Mouse (Mus musculus): ENCODE data around the gene Cst11. TPM values are rescaled to one million over a fixed set of nuclear protein-coding genes. Genes with fewer than 3 reads are reported as not detected.

Gene Cst11
- not detected for polyA plus RNA-seq (2015; fragmentation: Illumina TruSeq; extraction: RNeasy Lipid Tissue Mini Kit (QIAGEN cat#74804); ENCODE audit: insufficient read depth, low replicate concordance)

GRCm38 (mm10) chr2:148771397-148771796 lies at the start of gene Cst11:
TSS of gene Cst11 (minus strand) at chr2:148771497.

GRCm38 (mm10) chr2:148819909-148820308 lies 48.6 kb upstream of the Cst11 start, which contains the start of gene Cst13:
TSS of gene Cst13 (plus strand) at chr2:148820081.

GRCm38 (mm10) chr2:148798485-148798884 lies 27.2 kb upstream of the Cst11 start, which contains the start of gene Cst8:
TSS of gene Cst8 (plus strand) at chr2:148798785.

GRCm38 (mm10) chr2:148789142-148789541 lies 17.8 kb upstream of the Cst11 start, which contains the start of gene Cst12:
TSS of gene Cst12 (plus strand) at chr2:148789361.

GRCm38 (mm10) chr2:148781709-148782108 lies 10.4 kb upstream of the Cst11 start, which contains the start of gene 8030411F24Rik:
TSS of gene 8030411F24Rik (plus strand) at chr2:148782009.

GRCm38 (mm10) chr2:148750058-148750457 lies 21.2 kb downstream of the Cst11 start, which contains the start of gene Cstl1:
TSS of gene Cstl1 (plus strand) at chr2:148750358.

GRCm38 (mm10) chr2:148732327-148733000 lies 38.8 kb downstream of the Cst11 start, which contains the start of gene Napb:
TSS of gene Napb (minus strand) at chr2:148732467.

Other genes starting within 250 kb of the Cst11 start
- gene Nxt1, start 98.9 kb downstream of the Cst11 start, polyA plus RNA-seq (2015; fragmentation: Illumina TruSeq; extraction: RNeasy Lipid Tissue Mini Kit (QIAGEN cat#74804); ENCODE audit: insufficient read depth, low replicate concordance): 25.6 TPM
- 17.3 TPM for gene Gzf1, start 90.5 kb downstream of the Cst11 start, polyA plus RNA-seq (2015; fragmentation: Illumina TruSeq; extraction: RNeasy Lipid Tissue Mini Kit (QIAGEN cat#74804); ENCODE audit: insufficient read depth, low replicate concordance)
- gene Napb, start 39.0 kb downstream of the Cst11 start, polyA plus RNA-seq (2015; fragmentation: Illumina TruSeq; extraction: RNeasy Lipid Tissue Mini Kit (QIAGEN cat#74804); ENCODE audit: insufficient read depth, low replicate concordance): 0.97 TPM
- not detected for gene Cstl1, start 21.1 kb downstream of the Cst11 start, polyA plus RNA-seq (2015; fragmentation: Illumina TruSeq; extraction: RNeasy Lipid Tissue Mini Kit (QIAGEN cat#74804); ENCODE audit: insufficient read depth, low replicate concordance)
- not detected for gene 8030411F24Rik, start 10.5 kb upstream of the Cst11 start, polyA plus RNA-seq (2015; fragmentation: Illumina TruSeq; extraction: RNeasy Lipid Tissue Mini Kit (QIAGEN cat#74804); ENCODE audit: insufficient read depth, low replicate concordance)
- gene Cst12, start 17.9 kb upstream of the Cst11 start, polyA plus RNA-seq (2015; fragmentation: Illumina TruSeq; extraction: RNeasy Lipid Tissue Mini Kit (QIAGEN cat#74804); ENCODE audit: insufficient read depth, low replicate concordance): not detected
- not detected for gene Cst8, start 27.3 kb upstream of the Cst11 start, polyA plus RNA-seq (2015; fragmentation: Illumina TruSeq; extraction: RNeasy Lipid Tissue Mini Kit (QIAGEN cat#74804); ENCODE audit: insufficient read depth, low replicate concordance)
- not detected for gene Cst13, start 48.6 kb upstream of the Cst11 start, polyA plus RNA-seq (2015; fragmentation: Illumina TruSeq; extraction: RNeasy Lipid Tissue Mini Kit (QIAGEN cat#74804); ENCODE audit: insufficient read depth, low replicate concordance)
- gene Cst9, start 63.6 kb upstream of the Cst11 start, polyA plus RNA-seq (2015; fragmentation: Illumina TruSeq; extraction: RNeasy Lipid Tissue Mini Kit (QIAGEN cat#74804); ENCODE audit: insufficient read depth, low replicate concordance): not detected
- not detected for gene 9230104L09Rik, start 93.5 kb upstream of the Cst11 start, polyA plus RNA-seq (2015; fragmentation: Illumina TruSeq; extraction: RNeasy Lipid Tissue Mini Kit (QIAGEN cat#74804); ENCODE audit: insufficient read depth, low replicate concordance)
- gene Cst3, start 104.2 kb upstream of the Cst11 start, polyA plus RNA-seq (2015; fragmentation: Illumina TruSeq; extraction: RNeasy Lipid Tissue Mini Kit (QIAGEN cat#74804); ENCODE audit: insufficient read depth, low replicate concordance): 519 TPM
- gene Gm1330, start 231.8 kb upstream of the Cst11 start, polyA plus RNA-seq (2015; fragmentation: Illumina TruSeq; extraction: RNeasy Lipid Tissue Mini Kit (QIAGEN cat#74804); ENCODE audit: insufficient read depth, low replicate concordance): not detected
- not detected for gene Gm10750, start 245.7 kb upstream of the Cst11 start, polyA plus RNA-seq (2015; fragmentation: Illumina TruSeq; extraction: RNeasy Lipid Tissue Mini Kit (QIAGEN cat#74804); ENCODE audit: insufficient read depth, low replicate concordance)